Mouse (Mus musculus) fibroblast of lung, adult 2 months (primary cell): Measurements from ENCODE around the gene Fntb.
A peak's percentile ranks its signal among the peaks of the same experiment; 100 is the strongest.
"Not testable (repeated sequence)": the region's sequence is repeated elsewhere in the genome, so short reads cannot be mapped to it uniquely, and the experiment has no call there.

Source experiments
- DNase-seq: peaks from one replicate; pipeline ENCODE4 v3.0.0-alpha.2; 2011; ENCODE audit warnings: low read depth

The Fntb gene

GRCm38 (mm10) chr12:76765354-76765851 lies at the start of gene Fntb, which contains the start of gene Churc1:
Gene Fntb (plus strand): TSS chr12:76765589.
Gene Churc1 (plus strand): TSS chr12:76765538.
- DNase-seq = peak; percentile 83

GRCm38 (mm10) chr12:76718384-76718783 lies 47.0 kb upstream of the Fntb start:
- DNase-seq = no peak

GRCm38 (mm10) chr12:76720572-76720971 lies 44.8 kb upstream of the Fntb start:
- DNase-seq = no peak

GRCm38 (mm10) chr12:76722026-76722425 lies 43.4 kb upstream of the Fntb start:
- DNase-seq = no peak

GRCm38 (mm10) chr12:76727955-76728354 lies 37.4 kb upstream of the Fntb start:
- no peak for DNase-seq

GRCm38 (mm10) chr12:76750866-76751459 lies 14.4 kb upstream of the Fntb start:
- DNase-seq = no peak

GRCm38 (mm10) chr12:76752652-76753318 lies 12.6 kb upstream of the Fntb start:
- DNase-seq = peak; percentile 30

GRCm38 (mm10) chr12:76765901-76766630 lies 677 bp downstream of the Fntb start:
- DNase-seq = no peak

- DNase-seq = no peak
Observed at GRCm38 (mm10) chr12:76770841-76771500, 5.6 kb downstream of the Fntb start.

GRCm38 (mm10) chr12:76771540-76771939 lies 6.2 kb downstream of the Fntb start:
- no peak for DNase-seq

- no peak for DNase-seq
Observed at GRCm38 (mm10) chr12:76774652-76775051, 9.3 kb downstream of the Fntb start.

- no peak for DNase-seq
Observed at GRCm38 (mm10) chr12:76775132-76775531, 9.7 kb downstream of the Fntb start.

GRCm38 (mm10) chr12:76776898-76777297 lies 11.5 kb downstream of the Fntb start:
- no peak for DNase-seq

GRCm38 (mm10) chr12:76777845-76778244 lies 12.5 kb downstream of the Fntb start:
- no peak for DNase-seq

- DNase-seq = no peak
Observed at GRCm38 (mm10) chr12:76778305-76779083, 13.1 kb downstream of the Fntb start.

- DNase-seq = no peak
Observed at GRCm38 (mm10) chr12:76779951-76780350, 14.6 kb downstream of the Fntb start.

- DNase-seq = no peak
Observed at GRCm38 (mm10) chr12:76780639-76781468, 15.5 kb downstream of the Fntb start.

- no peak for DNase-seq
Observed at GRCm38 (mm10) chr12:76784056-76784619, 18.7 kb downstream of the Fntb start.

- DNase-seq = no peak
Observed at GRCm38 (mm10) chr12:76790446-76791084, 25.2 kb downstream of the Fntb start.

GRCm38 (mm10) chr12:76792540-76792939 lies 27.2 kb downstream of the Fntb start:
- DNase-seq = not testable (repeated sequence)
